Mouse (Mus musculus) c-Kit-negative CD71-positive TER-119-positive erythroid progenitor cells, embryonic 14.5 days (primary cell): Measurements from ENCODE around the gene Cul9.
"Not testable (repeated sequence)": the region's sequence is repeated elsewhere in the genome, so short reads cannot be mapped to it uniquely, and the experiment has no call there.

ENCODE experiments used
- DNase-seq: peaks from one replicate; pipeline ENCODE4 v3.0.0-alpha.2; 2013; ENCODE audit warnings: low read depth, low spot score

The Cul9 gene

DNA sequence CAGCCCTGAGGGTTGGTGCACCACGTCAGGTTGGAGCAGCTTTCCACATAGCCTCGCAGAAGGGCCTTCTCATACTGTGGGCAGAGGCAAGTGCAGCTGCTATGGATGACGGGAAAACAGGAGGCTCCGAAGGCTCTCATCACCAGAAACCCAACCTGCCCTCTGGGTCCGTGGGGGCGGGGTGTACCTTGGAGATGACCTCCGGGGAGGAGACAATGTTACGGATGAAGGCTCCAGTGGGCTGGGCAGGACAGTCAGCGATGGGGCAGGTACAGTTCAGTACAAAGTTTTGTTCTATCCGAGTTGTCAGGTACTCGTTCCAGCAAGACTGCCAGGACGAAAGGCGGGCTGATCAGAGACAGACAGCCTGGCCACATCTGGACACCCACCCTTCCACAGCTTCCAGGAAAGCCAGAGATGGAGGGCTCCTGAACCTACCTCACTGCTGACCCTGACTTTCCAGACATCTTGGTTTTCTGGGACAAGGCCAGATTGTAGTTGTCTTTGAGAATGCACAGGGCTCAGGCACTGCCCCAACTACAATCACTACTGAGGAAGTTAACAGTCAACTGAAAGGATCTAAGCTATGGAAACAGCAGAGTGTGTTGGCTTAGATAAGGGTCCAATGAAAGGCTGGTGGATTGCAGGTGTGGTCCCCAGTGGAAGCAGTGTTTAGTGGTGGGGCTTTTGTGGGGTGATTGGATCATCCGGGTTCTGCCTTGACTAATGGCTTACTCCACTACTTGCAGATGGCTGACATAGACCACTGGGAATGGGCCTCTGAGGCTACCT, 42.1 kb downstream of the Cul9 start:
- DNase-seq = no peak

DNA sequence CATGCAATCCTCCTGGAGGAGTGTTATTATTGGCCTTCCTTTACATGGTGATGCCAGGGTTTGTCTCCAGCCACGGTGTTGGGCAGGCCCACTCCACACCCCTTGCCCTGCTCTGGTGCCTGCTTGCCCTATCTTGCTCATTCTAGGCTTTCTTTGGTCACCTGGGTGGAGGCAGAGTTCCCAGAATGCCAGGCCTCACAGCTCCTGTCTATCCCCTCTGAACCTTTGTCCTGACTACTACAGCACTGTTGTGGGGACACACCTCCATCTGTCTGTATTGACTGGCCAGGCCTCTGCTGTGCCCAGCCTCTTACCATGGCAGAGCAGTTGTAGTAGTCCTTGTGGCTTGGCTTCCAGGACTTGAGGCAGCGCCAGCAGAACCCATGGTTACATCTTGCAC, 43.4 kb downstream of the Cul9 start:
- no peak for DNase-seq

DNA sequence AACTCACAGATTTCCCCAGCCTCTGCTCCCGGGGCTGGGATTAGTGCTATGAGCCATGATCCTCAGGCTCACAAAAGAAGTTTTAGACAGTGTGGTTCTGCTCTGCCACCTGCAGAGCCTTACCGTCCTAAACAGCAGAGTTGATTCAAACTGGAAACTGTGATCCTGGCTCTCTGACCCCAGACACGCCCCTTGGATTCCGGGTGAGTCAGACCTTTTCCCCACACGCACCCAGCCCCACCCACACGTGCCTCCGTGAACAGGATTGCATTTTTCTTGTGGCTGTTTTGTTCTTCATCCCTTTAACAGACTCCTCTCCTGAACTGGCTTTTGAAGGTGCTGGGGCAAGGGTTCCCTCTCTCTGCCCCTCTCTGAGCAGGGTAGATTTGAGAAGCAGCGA, 48.2 kb downstream of the Cul9 start:
- no peak for DNase-seq

DNA sequence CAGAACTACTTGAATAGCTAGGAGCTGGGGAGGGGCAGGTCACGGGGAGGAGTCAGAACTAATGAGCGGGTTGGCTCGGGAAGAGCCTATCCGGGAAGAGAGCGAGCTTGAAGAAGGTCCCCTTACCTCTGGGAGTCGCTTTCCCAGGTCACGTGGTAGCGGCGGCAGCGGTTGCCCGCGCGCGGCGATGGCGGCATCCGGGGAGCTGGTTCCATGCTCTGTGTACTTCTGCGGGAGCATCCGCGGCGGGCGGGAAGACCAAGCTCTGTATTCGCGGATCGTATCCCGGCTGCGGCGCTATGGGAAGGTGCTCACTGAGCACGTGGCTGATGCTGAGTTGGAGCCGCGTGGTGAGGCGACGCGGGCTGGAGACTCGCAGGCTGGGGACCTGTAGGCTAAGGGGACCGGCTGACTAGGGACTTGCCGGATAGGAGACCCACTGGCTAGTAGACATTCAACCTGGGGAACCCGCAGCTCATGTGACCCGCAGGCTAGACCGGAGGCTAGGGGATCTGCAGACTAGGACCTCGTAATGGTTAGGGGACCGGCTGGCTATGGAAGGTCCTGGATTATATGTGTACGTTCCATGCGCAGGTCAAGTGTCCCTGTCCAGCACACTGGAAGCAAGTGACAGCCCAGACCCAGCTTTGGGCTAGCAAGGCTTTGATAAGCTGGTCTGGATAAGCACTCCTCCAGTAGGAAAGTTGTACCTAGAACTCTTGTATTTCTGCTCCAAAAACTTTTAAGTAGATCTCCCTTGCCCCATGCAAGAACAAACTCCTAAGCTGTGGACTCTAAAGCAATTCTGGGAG, 49.4 kb downstream of the Cul9 start, which contains the start of gene Dnph1:
Gene Dnph1, plus strand, starts transcription at position 89 of the 812 bp plus-strand sequence.
- DNase-seq = peak; percentile 67

DNA sequence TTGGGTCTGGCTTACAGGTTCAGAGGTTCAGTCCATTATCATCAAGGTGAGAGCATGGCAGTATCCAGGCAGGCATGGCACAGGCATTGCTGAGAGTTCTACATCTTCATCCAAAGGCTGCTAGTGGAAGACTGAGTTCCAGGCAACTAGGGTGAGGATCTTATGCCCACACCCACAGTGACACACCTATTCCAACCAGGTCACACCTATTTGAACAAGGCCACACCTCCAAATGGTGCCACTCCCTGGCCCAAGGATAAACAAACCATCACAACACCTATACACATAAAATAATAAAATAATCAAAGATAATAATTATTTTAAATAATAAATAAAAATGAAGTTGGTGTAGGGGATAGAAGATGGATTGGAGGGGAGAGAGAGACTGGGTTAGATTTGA, 50.1 kb downstream of the Cul9 start:
- not testable (repeated sequence) for DNase-seq

DNA sequence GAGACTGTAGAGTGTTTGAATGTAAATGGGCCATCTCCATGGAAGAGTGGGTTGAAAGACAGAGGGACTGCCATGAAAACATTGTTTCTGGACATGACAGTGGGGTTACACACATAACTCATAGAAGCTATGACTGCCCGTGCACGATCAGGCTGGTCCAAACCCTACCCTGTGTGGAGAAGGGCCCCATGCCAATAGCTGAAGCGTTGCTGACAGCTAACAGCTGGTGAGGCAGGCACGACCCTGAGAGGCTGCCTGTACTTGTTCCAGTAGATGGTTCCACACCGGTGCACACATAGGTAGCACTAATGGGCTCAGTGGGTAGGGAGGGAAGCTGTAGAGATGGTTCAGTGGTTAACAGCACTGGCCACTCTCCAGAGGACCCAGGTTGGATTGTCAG, 50.7 kb downstream of the Cul9 start:
- no peak for DNase-seq

DNA sequence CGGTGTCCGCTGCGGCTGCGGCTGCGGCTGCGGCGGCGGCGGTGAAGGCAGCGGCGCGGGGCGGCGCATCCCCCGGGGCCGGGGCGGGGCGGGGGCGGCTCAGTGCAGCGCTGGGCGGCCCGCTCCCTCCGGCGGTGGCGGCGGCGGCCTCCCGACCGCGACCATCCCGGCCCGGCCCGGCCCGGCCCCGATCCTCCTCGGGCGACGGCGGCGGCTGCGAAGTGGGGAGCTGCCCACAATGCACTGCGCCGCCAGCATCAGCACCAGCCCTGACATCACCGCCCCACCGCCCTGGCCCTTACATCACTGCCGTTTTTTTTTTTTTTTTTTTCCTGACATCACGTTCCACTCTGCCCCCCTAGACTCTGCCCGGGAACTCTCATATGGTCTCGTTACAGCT, 58.8 kb downstream of the Cul9 start, which contains the start of gene Ttbk1:
Gene Ttbk1, minus strand, starts transcription at position 245 of the 400 bp plus-strand sequence.
- DNase-seq = no peak

DNA sequence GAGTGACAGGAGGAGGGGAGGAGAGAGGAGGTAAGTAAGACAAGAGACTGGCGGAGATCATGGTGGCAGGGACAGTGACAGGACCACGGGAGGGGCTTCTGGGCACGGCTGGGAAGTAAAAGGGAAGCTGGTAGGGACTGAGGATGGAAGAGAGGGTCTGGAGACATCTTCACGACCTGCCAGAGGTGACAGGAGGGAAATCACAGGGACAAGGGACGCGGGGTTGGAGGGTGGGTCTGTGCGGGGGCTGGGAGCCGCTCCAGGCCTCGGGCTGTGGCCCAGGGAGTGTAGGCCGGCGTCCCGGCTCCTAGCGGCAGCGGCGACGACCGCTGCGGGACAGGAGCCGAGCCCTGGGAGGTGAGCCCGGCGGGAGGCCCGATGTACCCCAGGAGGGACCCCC, 59.2 kb downstream of the Cul9 start:
- no peak for DNase-seq

DNA sequence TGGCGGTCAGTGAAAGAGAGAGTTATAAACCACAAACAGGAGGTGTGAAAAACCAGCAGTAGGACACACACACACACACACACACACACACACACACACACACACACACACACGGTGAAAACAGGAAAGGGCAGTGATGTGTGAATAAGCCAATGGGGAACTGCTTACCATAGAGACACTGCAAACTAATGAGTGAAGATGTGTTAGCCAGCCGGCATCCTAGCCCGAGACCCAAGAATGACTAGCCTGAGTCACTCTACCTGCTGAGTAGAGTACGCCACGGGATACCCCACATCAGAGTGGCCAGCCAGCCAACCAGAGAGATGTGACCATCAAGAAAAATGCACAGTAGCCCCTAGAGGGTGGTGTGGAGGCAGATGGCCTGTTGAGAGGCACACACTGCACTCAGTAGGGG, 61.7 kb downstream of the Cul9 start:
- no peak for DNase-seq

DNA sequence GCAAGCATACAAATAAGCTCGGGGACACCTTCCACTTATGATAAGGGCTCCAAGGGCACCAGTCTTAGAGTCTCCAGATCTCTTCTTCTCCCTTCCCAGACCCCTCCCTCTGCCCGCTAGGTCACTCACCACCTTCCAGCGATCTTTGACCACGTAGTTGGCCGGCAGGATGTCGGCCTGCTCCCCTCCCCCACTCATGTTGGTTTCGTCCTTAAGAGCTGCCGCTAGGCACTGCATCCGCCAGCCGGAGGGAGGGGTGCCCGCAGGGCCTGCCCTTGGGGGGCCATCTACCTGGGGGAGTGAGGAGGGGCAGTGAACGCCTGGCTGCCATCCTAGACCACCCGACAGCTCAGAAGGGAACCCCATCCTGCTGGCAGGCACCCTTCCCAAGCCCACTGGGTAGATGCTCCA, 62.2 kb downstream of the Cul9 start:
- DNase-seq = no peak

DNA sequence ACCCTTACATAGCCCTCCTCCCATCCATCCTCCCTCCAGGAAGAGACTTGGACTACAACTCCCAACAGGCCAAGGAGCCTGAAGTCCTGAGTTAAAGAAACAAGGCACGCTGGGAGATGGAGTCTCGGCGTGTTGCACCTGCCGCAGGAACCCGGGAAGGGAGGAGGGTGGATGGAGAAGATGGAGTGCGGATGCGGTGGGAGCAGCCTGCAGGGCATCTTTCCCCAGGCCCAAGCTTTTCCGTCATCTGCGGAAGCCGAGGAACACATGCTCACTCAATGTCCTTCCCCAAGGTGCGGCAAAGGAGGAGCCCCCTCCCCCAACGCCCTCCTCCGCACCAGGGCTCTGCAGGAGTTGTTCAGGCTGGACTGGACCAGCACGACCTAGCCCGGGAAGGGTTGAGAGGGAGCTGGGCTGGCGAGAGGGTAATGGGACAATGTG, 62.6 kb downstream of the Cul9 start:
- DNase-seq = no peak

DNA sequence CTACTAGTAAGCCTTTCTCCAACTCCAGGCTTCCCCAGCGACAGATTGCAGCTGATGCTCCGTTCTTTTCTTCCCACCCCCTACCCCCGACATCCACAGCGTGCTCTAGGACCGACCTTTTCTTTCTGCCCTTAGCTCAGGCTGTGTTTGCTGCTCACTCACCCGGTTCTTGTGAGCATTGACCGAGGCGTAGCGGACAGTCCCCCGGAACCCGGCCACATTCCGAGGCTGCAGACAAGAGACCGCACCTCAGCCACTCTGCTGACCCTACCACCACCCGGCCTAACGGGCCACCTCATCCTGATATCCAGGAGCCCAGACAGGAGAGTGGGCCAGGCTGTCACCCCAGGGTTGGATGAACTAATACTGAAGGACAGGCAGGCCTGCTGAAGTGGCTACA, 68.9 kb downstream of the Cul9 start:
- no peak for DNase-seq

DNA sequence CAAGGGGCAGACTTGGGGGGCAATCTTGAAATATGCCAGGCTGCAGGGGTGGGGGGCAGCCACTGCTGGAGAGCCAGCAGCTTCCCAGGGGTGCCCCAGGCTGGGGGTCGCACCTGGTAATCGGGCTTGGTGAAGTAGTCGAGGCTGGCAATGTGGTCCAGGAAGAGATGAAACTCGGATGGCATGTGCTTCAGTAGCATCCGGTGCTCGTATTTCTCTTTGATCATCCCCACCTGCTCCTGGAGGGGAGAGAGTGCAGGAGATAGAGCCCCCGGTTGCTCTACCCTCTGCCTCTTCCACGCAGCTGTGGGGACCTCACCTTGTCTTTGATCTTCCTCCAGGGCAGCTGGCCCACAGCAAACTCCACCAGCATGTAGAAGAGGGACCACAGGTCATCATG, 69.6 kb downstream of the Cul9 start:
- DNase-seq = no peak

DNA sequence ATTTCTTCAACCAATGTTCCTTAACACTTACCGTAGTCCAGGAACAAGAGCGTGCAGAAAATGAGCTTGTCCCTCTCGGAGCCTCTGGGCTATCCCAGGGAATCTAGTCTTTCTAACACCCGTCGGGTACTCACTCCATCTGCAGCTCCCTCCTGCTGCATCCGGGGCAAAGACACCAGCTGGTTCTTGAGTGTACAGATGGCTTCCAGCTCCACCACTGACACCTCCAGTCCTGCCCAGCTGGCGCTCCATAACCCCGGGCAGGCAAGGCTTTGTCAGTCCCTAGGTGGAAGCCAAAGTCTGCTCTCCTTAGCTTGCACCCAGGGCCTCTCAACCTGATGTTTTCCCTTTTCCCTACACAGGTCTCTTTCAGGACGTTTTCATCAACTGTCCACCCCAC, 78.4 kb downstream of the Cul9 start:
- no peak for DNase-seq

DNA sequence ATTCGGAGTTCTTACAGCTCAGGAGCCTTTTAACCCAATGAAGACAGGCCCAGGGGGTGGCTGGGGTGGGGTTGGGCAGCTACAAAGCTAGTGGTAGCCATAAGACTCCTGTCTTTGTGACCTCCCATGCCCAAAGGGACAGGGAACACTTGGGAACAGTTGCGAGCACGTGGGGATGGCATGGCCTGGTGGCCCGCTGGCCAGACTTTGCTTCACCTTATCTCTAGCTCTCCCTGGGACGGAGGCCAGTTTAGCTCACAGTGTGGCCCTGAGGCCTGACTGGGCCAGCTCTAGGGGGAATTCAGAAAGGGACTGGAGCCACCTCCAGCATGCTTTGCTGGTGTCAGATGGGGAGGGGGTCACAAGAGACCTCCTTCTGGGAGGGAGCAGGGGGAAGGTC, 84.0 kb downstream of the Cul9 start:
- DNase-seq = no peak

DNA sequence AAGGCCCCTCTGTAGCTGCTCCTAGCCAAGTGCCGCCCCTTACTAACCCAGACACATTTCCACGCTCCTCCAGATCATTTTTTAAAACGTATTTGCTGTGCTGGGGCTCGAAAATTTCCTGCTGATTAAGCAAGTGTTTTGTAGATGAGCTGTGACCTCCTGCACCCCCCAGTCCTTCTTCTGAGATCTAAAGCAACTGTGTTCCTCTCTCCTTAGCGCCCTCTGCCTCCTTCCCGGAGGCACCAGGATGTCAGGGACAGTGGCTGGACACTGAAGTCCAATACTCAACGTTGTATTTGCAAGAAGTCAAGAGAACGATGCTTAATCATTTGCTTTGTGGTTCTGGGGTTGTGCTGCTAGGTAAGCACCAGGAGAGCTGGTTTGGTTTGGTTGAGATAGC, 84.8 kb downstream of the Cul9 start:
- DNase-seq = no peak

DNA sequence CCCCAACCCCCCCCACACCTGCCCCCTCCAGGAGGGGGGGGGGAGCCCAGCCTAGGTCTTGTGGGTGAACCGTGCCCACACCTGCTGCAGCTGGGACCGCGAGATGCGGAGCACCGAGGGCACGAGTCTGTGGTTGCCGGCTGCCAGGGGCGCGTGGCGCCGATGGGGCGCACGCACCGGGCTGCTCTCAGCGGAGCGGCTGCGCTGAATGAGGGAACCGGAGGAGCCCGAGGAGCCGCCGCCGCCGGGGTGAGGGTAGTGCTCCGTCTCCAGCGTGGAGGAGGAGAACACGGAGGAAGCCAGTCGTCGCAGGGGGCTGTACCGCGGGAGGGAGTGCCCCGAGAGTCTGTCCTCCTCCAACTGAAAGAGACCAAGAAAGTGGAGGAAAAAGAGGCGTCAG, 85.5 kb downstream of the Cul9 start:
- no peak for DNase-seq

DNA sequence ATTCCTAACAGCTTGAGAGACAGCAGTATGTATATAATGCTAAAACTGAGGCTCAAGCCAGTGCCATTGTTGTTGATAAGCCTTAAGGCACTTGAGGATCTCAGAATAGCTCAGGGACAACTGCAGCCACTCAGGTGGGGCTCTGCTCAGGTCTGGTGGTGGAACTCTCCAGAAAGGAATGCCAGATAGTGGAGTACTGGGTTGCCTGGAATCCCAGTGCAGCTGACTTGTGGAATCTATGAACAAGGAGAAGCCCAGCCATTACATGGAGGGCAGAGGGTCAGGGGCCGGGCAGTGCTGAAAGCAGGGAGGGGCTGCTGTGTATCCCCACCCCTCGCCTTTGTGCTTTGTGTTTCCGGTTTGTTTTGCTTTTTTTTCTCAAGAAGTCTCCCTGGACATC, 87.7 kb downstream of the Cul9 start:
- no peak for DNase-seq

DNA sequence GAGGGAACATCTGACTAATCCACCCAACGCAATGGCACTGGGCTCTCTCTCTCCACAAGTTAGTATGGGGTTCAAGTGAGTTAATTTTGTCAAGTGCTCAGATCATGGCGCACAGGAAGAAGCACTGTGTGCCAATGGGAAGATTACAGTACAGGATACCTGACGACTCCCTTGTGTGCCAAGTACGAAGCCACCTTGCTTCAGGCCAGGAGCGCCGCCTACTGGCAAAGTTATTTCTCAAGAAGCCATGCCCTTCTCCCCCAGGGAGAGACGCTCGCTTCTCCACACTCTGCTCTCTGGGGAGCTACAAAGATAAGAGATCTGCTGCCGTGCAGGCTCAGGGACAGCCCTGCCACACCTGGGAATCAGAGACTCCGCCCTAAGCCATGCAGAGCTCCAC, 88.4 kb downstream of the Cul9 start:
- DNase-seq = peak; percentile 5

DNA sequence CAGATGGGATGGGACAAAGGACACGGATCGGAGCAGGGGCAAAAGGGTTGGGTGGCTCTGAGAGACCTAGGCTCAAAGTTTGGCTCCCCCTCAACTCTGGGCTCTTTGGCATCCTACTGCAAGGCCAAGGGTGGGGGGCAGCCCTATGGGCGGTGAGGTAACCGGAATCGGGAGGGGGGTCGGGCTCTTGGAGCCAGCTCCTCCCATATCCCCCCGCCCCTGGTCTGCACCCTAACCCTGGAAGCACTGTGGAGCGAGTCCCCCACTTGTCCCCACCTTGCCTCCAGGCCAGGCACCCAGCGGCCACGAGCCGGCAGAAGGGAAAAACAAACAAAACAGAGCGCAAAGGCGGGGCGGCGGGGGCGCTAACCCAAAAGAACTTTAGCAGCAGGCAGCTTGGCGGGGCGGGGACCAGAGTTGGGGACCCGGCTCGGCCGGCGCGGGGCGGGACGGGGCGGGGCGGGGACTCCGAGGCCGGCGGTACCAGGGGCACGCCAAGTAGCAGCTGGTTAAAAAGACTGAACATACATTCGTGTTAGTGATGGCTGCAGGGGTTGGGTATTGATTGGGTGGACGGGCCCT, 91.0 kb downstream of the Cul9 start:
- DNase-seq = no peak

DNA sequence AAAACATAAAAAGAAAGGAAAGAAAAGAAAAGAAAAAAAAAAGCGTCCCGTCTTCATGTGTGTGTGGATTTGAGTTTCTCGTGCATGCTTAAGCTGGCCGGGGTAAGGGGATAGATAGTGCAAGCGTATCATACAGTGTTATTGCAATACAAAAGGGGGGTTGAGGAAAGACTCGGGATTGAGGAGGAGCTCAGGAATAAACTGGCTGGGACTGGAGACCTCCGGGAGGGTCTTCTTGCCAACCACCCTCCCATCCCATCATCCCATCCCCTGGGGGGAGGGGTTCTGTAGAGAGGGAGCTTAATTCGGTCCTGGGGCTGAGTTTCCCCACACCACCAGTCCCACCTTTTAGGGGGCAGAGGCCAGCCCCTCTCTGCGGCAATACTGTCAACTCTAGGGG, 91.6 kb downstream of the Cul9 start:
- DNase-seq = no peak

DNA sequence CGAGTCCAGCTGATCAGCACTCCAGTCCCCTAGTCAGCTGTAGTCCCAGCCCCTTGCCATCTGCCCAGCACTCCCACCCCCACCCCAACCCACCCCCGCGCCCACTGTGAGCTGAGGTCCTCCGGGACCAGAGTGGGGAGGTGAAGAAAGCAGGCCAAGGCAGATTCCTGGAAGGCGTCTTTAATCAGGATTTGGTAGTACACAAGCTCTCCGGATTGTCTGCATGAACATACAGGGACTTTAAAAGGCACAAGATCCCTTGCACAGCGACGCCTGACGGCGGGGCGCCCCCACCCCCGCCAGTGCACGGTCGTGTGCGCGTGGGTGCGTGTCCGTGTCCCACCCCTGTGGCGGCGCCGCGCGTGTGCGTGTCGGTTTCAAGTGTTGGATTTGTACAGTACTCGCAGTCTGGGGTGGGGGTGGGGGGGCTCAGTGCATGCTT, 92.2 kb downstream of the Cul9 start:
- no peak for DNase-seq
